8 mouse cellular contexts compared by ENCODE assay signal in the genomic region with DNA sequence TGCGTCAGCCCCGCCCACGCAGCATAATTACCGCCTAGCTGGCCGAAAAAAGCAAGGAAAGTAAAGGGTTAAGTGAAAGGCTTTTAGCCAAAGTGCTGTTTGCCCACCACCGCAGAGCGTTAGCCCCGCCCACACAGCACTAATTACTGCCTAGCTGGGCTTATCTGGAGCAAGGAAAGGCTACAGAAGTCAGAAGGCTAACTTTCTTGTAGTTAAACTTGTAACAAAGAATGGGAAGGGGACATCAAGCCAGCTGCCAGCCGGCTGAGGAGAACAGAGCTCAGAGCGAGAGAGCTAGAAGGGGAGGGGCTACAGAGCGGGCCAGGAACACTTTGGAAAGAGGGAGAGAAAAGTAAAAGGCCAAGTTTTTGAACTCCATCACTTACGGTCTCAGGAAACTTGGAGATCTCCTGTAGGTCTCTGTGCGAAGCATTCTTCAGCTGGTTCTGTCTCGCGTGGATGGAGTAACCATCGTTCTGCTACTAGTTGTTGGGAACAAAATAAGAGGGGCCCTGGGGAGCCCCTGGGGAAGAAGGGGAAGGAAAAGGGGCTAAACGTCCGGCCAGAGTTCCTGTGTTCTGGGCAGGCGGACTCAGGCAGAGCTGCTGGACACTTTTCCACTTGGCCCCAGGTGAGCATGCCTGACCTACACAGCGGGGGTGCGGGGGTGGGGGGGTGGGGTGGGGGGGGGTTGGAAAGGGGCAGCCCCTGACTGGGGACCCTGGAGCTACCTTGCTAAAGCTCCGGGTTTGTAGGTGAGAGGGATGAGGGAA.
A peak's percentile ranks its signal among the peaks of the same experiment; 100 is the strongest.
DNase-seq lines count a peak whose midpoint lies in the region; ATAC-seq and TF ChIP-seq lines count a peak whose summit lies in the region.

No protein-coding gene starts in this region.

- ATAC-seq in embryonic facial prominence, embryonic 11.5 days (replicated peaks; ENCODE audit: insufficient number of reproducible peaks, low FRiP score, low TSS enrichment, low read depth), result peak; percentile 73
- peak; percentile 50; the same call in 1 of the 2 replicates for ATAC-seq in hindbrain, embryonic 12.5 days (ENCODE audit: low FRiP score)
- peak; percentile 31; the same call in 1 of the 2 replicates for ATAC-seq in midbrain, postnatal 0 days (ENCODE audit: low FRiP score)

- peak; percentile 55 to 59 for DNase-seq in cerebellum, postnatal 10 days
- no peak for DNase-seq in cerebellum, postnatal 36 days
- DNase-seq in embryonic facial prominence, embryonic 11.5 days (ENCODE audit: low spot score), result peak; percentile 79
- peak; percentile 3 for DNase-seq in liver, adult 2 months (ENCODE audit: extremely low read depth, low read depth, low spot score)
- peak; percentile 68 for DNase-seq in midbrain, postnatal 0 days (ENCODE audit: low spot score)
- DNase-seq in left cerebral cortex, adult 2 months (ENCODE audit: extremely low spot score in 1 of 2, low spot score in 2 of 2), result no peak
- no peak for DNase-seq in ovary, postnatal 14 days (ENCODE audit: low spot score)

- H3K79me2 ChIP-seq in liver, adult 2 months (ENCODE audit: control insufficient read depth, insufficient read depth, low read length), result no peaks in the 10 kb centered on the region

- H3K4me1 ChIP-seq in embryonic facial prominence, embryonic 11.5 days (ENCODE audit: control insufficient read depth, insufficient read depth, low read length), result no peaks in the 10 kb centered on the region
- no peaks in the 10 kb centered on the region for H3K4me1 ChIP-seq in hindbrain, embryonic 12.5 days
- no peaks in the 10 kb centered on the region for H3K4me1 ChIP-seq in liver, adult 2 months (ENCODE audit: control insufficient read depth, insufficient read depth, low read length)
- H3K4me1 ChIP-seq in midbrain, postnatal 0 days (ENCODE audit: insufficient read depth, low read length), result no peaks in the 10 kb centered on the region

- TF ChIP-seq CTCF in liver, adult 2 months (IDR thresholded peaks at IDR 0.05; ENCODE audit: low read depth, low read length), result no peak
- no peak for TF ChIP-seq CTCF in midbrain, postnatal 0 days (IDR thresholded peaks at IDR 0.05)
- no peak for TF ChIP-seq CTCF in left cerebral cortex, adult 2 months (IDR thresholded peaks at IDR 0.05)

- no peak overlapping the region; the same call in 1 of the 2 replicates for H3K4me2 ChIP-seq in embryonic facial prominence, embryonic 11.5 days (ENCODE audit: low read depth, low read length)
- peak overlapping the region; percentile 35 for H3K4me2 ChIP-seq in hindbrain, embryonic 12.5 days (replicated peaks)
- peak overlapping the region; percentile 44 for H3K4me2 ChIP-seq in midbrain, postnatal 0 days (ENCODE audit: low read depth, low read length, poor library complexity, severe bottlenecking)

- intact Hi-C loops in left cerebral cortex, adult 2 months (cut with DNase I), result no loop called here

- no peaks in the 10 kb centered on the region for H3K9me3 ChIP-seq in embryonic facial prominence, embryonic 11.5 days (replicated peaks; ENCODE audit: control insufficient read depth, low read length)
- no peaks in the 10 kb centered on the region for H3K9me3 ChIP-seq in hindbrain, embryonic 12.5 days (replicated peaks)
- H3K9me3 ChIP-seq in midbrain, postnatal 0 days (ENCODE audit: low read length), result no peaks in the 10 kb centered on the region

- no peaks in the 10 kb centered on the region; the same call in 1 of the 2 replicates for H3K27me3 ChIP-seq in embryonic facial prominence, embryonic 11.5 days (ENCODE audit: control insufficient read depth, insufficient read depth, low read length)
- H3K27me3 ChIP-seq in hindbrain, embryonic 12.5 days, result peaks cover 15% of the 10 kb centered on the region; the same call in 1 of the 2 replicates
- H3K27me3 ChIP-seq in liver, adult 2 months (ENCODE audit: control insufficient read depth, insufficient read depth, low read length), result no peaks in the 10 kb centered on the region
- H3K27me3 ChIP-seq in midbrain, postnatal 0 days (ENCODE audit: insufficient read depth, low read length), result peaks cover 4% of the 10 kb centered on the region; the same call in 1 of the 2 replicates

- H3K9ac ChIP-seq in embryonic facial prominence, embryonic 11.5 days (replicated peaks; ENCODE audit: low read length), result peak overlapping the region; percentile 48
- H3K9ac ChIP-seq in hindbrain, embryonic 12.5 days, result 0 out of 2 replicates have a peak overlapping the region, but pooled peaks have one; percentile 18
- no peak overlapping the region for H3K9ac ChIP-seq in liver, adult 2 months (ENCODE audit: low read depth, low read length)
- H3K9ac ChIP-seq in midbrain, postnatal 0 days (replicated peaks; ENCODE audit: low read length, poor library complexity, severe bottlenecking), result no peak overlapping the region

- H3K36me3 ChIP-seq in embryonic facial prominence, embryonic 11.5 days (replicated peaks; ENCODE audit: control insufficient read depth, insufficient read depth, low read depth, low read length), result no peaks in the 10 kb centered on the region
- no peaks in the 10 kb centered on the region for H3K36me3 ChIP-seq in hindbrain, embryonic 12.5 days
- no peaks in the 10 kb centered on the region for H3K36me3 ChIP-seq in liver, adult 2 months (ENCODE audit: control insufficient read depth, insufficient read depth, low read length)
- H3K36me3 ChIP-seq in midbrain, postnatal 0 days (ENCODE audit: insufficient read depth, low read length), result no peaks in the 10 kb centered on the region

- WGBS in embryonic facial prominence, embryonic 11.5 days, result 13% methylated on average over 20 of the region's 22 CpGs
- WGBS in hindbrain, embryonic 12.5 days, result 17% methylated on average over 20 of the region's 22 CpGs
- 4% methylated on average over 18 of the region's 22 CpGs for WGBS in liver, adult 2 months
- 22% methylated on average over 19 of the region's 22 CpGs for WGBS in midbrain, postnatal 0 days

- H3K27ac ChIP-seq in embryonic facial prominence, embryonic 11.5 days (replicated peaks; ENCODE audit: low read depth, low read length), result peak overlapping the region; percentile 65
- H3K27ac ChIP-seq in hindbrain, embryonic 12.5 days, result peak overlapping the region; percentile 41; the same call in 1 of the 2 replicates
- no peak overlapping the region for H3K27ac ChIP-seq in liver, adult 2 months (replicated peaks; ENCODE audit: insufficient read depth, low read depth, low read length)
- H3K27ac ChIP-seq in midbrain, postnatal 0 days (ENCODE audit: low read depth, low read length), result no peak overlapping the region
- H3K27ac ChIP-seq in left cerebral cortex, adult 2 months, result no peak overlapping the region

- TF ChIP-seq POLR2A in liver, adult 2 months (IDR thresholded peaks at IDR 0.05; ENCODE audit: extremely low read depth, insufficient read depth, low read length), result no peak

- peak overlapping the region; percentile 40 for H3K4me3 ChIP-seq in embryonic facial prominence, embryonic 11.5 days (ENCODE audit: low read depth, low read length)
- H3K4me3 ChIP-seq in hindbrain, embryonic 12.5 days, result peak overlapping the region; percentile 30
- no peak overlapping the region for H3K4me3 ChIP-seq in liver, adult 2 months (ENCODE audit: insufficient read depth, low read depth, low read length)
- peak overlapping the region; percentile 22 for H3K4me3 ChIP-seq in midbrain, postnatal 0 days (ENCODE audit: low read depth, low read length)
- H3K4me3 ChIP-seq in left cerebral cortex, adult 2 months, result no peak overlapping the region

Comparison
In these comparisons a context has a peak if more than half of its experiments do, and no peak if none do; other contexts are left out.
1. DNase-seq: peak in cerebellum, postnatal 10 days (2 of 2), embryonic facial prominence, embryonic 11.5 days (single experiment), liver, adult 2 months (single experiment) and midbrain, postnatal 0 days (single experiment); none in cerebellum, postnatal 36 days (0 of 2), left cerebral cortex, adult 2 months (0 of 2) and ovary, postnatal 14 days (single experiment).
2. H3K27ac ChIP-seq: peak in embryonic facial prominence, embryonic 11.5 days (single experiment) and hindbrain, embryonic 12.5 days (single experiment); none in liver, adult 2 months (single experiment), midbrain, postnatal 0 days (single experiment) and left cerebral cortex, adult 2 months (single experiment).
3. H3K4me3 ChIP-seq: peak in embryonic facial prominence, embryonic 11.5 days (single experiment), hindbrain, embryonic 12.5 days (single experiment) and midbrain, postnatal 0 days (single experiment); none in liver, adult 2 months (single experiment) and left cerebral cortex, adult 2 months (single experiment).
4. H3K9ac ChIP-seq: peak in embryonic facial prominence, embryonic 11.5 days (single experiment) and hindbrain, embryonic 12.5 days (single experiment); none in liver, adult 2 months (single experiment) and midbrain, postnatal 0 days (single experiment).
5. Peak in every context shown above with its lines, with median percentiles within 50 percentile points of each other: ATAC-seq.